Mouse (Mus musculus) CH12.LX (cell line): ENCODE results near the gene Kcnh6. TPM values are rescaled to one million over a fixed set of nuclear protein-coding genes. Genes with fewer than 3 reads are reported as not detected.
"Not testable (repeated sequence)": the region's sequence is repeated elsewhere in the genome, so short reads cannot be mapped to it uniquely, and the experiment has no call there.

Experiments used
- DNase-seq: peaks from one replicate; pipeline ENCODE4 v3.0.0-alpha.2; 2013; ENCODE audit errors: extremely low read depth
- H3K27ac ChIP-seq: 2 replicates; pipeline ENCODE4 v1.5.1; 2012; ENCODE audit warnings: low read depth, mild to moderate bottlenecking, control low read depth, moderate library complexity; ENCODE audit not compliant: insufficient read depth
- H3K27me3 ChIP-seq: replicated peaks from 2 replicates; pipeline ENCODE3; 2012; ENCODE audit warnings: inconsistent platforms
- H3K36me3 ChIP-seq, 2 experiments: replicated peaks in 1 of 2; 2 replicates each; pipeline versions ENCODE3 to v1.6.1; 2012; ENCODE audit warnings: inconsistent platforms in 1 of 2, low read length in 1 of 2, mild to moderate bottlenecking in 1 of 2, mixed read lengths in 1 of 2, moderate library complexity in 1 of 2; ENCODE audit not compliant: control insufficient read depth in 1 of 2, insufficient read depth in 1 of 2
- H3K4me1 ChIP-seq, 2 experiments: 2 replicates each; pipeline ENCODE4 v1.6.1; 2012; ENCODE audit warnings: inconsistent platforms in 1 of 2, moderate library complexity in 1 of 2; ENCODE audit not compliant: insufficient read depth in 2 of 2, control insufficient read depth in 1 of 2
- H3K4me2 ChIP-seq: 2 replicates; pipeline ENCODE4 v1.6.1; 2012; ENCODE audit warnings: low read depth, mild to moderate bottlenecking, control low read depth; ENCODE audit not compliant: poor library complexity, insufficient read depth, severe bottlenecking
- H3K4me3 ChIP-seq, 3 experiments: fragments of 150-350 bp in 1 of 3; sonication (generic) in 1 of 3; replicated peaks in 1 of 3; 2 replicates each; pipeline versions ENCODE3 to v1.5.1; 2011 to 2012; ENCODE audit warnings: low read depth in 2 of 3, low read length in 2 of 3, mild to moderate bottlenecking in 2 of 3, moderate library complexity in 2 of 3, control low read depth in 1 of 3, improper control_type of control experiment in 1 of 3, inconsistent platforms in 1 of 3, mixed read lengths in 1 of 3; ENCODE audit not compliant: poor library complexity in 1 of 3
- H3K79me2 ChIP-seq: replicated peaks from 2 replicates; pipeline ENCODE4 v1.6.1; 2012; ENCODE audit warnings: mild to moderate bottlenecking, moderate library complexity; ENCODE audit not compliant: control insufficient read depth, poor library complexity, insufficient read depth, severe bottlenecking; ENCODE audit errors: extremely low read depth
- H3K9ac ChIP-seq: 2 replicates; pipeline ENCODE4 v1.6.1; 2012; ENCODE audit warnings: low read depth, mild to moderate bottlenecking, control low read depth, moderate library complexity; ENCODE audit not compliant: insufficient read depth
- H3K9me3 ChIP-seq: replicated peaks from 2 replicates; pipeline ENCODE3; 2012; ENCODE audit warnings: low read length, inconsistent platforms, mixed read lengths
- BHLHE40 ChIP-seq: IDR thresholded peaks from 2 replicates; pipeline ENCODE4 v1.6.1; 2011; ENCODE audit warnings: mild to moderate bottlenecking, low read depth, low read length, improper control_type of control experiment
- CHD1 ChIP-seq: IDR thresholded peaks from 2 replicates; pipeline ENCODE4 v1.6.1; 2012; ENCODE audit warnings: low read depth, low read length, improper control_type of control experiment, inconsistent platforms
- CTCF ChIP-seq, 2 experiments: IDR thresholded peaks in 1 of 2; conservative IDR thresholded peaks in 1 of 2; 2 replicates each; pipeline ENCODE4 v1.5.1; 2011 to 2012; ENCODE audit warnings: low read depth in 2 of 2, low read length in 2 of 2, improper control_type of control experiment in 1 of 2, inconsistent platforms in 1 of 2, mild to moderate bottlenecking in 1 of 2, moderate library complexity in 1 of 2
- ELF1 ChIP-seq: IDR thresholded peaks from 2 replicates; pipeline ENCODE4 v1.6.1; 2014; ENCODE audit warnings: low read depth, mild to moderate bottlenecking, inconsistent platforms, low read length, improper control_type of control experiment
- HCFC1 ChIP-seq: IDR thresholded peaks from 2 replicates; pipeline ENCODE4 v1.6.1; 2012; ENCODE audit warnings: low read depth, mild to moderate bottlenecking, inconsistent platforms, low read length, improper control_type of control experiment
- IRF4 ChIP-seq: IDR thresholded peaks from 2 replicates; pipeline ENCODE4 v1.6.1; 2014; ENCODE audit warnings: low read depth, mild to moderate bottlenecking, inconsistent platforms, low read length, improper control_type of control experiment
- JUN ChIP-seq: IDR thresholded peaks from 2 replicates; pipeline ENCODE4 v1.6.1; 2011; ENCODE audit warnings: low read depth, mild to moderate bottlenecking, low read length, improper control_type of control experiment, moderate library complexity; ENCODE audit not compliant: insufficient read depth
- JUND ChIP-seq: conservative IDR thresholded peaks from 2 replicates; pipeline ENCODE4 v1.6.1; 2011; ENCODE audit warnings: low read depth, low read length, improper control_type of control experiment
- KAT2A ChIP-seq: IDR thresholded peaks from 2 replicates; pipeline ENCODE4 v1.6.1; 2012; ENCODE audit warnings: low read length, improper control_type of control experiment, inconsistent platforms; ENCODE audit not compliant: insufficient replicate concordance
- MAX ChIP-seq: IDR thresholded peaks from 2 replicates; pipeline ENCODE4 v1.6.1; 2011; ENCODE audit warnings: low read length, improper control_type of control experiment
- MAZ ChIP-seq: IDR thresholded peaks from 2 replicates; pipeline ENCODE4 v1.6.1; 2012; ENCODE audit warnings: low read depth, mild to moderate bottlenecking, inconsistent platforms, low read length, improper control_type of control experiment, moderate library complexity
- MEF2A ChIP-seq: IDR thresholded peaks from 2 replicates; pipeline ENCODE4 v1.6.1; 2014; ENCODE audit warnings: low read depth, mild to moderate bottlenecking, inconsistent platforms, low read length, improper control_type of control experiment, borderline replicate concordance
- NELFE ChIP-seq: IDR thresholded peaks from 2 replicates; pipeline ENCODE4 v1.6.1; 2011; ENCODE audit warnings: low read depth, low read length, improper control_type of control experiment
- NRF1 ChIP-seq: IDR thresholded peaks from 2 replicates; pipeline ENCODE4 v1.6.1; 2014; ENCODE audit warnings: low read depth, mild to moderate bottlenecking, inconsistent platforms, low read length, improper control_type of control experiment, moderate library complexity
- PAX5 ChIP-seq: IDR thresholded peaks from 2 replicates; pipeline ENCODE4 v1.6.1; 2012; ENCODE audit warnings: low read length, inconsistent platforms, mixed read lengths
- POLR2AphosphoS2 ChIP-seq: IDR thresholded peaks from 2 replicates; pipeline ENCODE4 v1.6.1; 2011; ENCODE audit warnings: low read depth, low read length, improper control_type of control experiment
- RCOR1 ChIP-seq: conservative IDR thresholded peaks from 2 replicates; pipeline ENCODE4 v1.6.1; 2012; ENCODE audit warnings: low read depth, mild to moderate bottlenecking, inconsistent platforms, low read length, improper control_type of control experiment
- SMC3 ChIP-seq: IDR thresholded peaks from 2 replicates; pipeline ENCODE4 v1.6.1; 2011; ENCODE audit warnings: low read depth, low read length, improper control_type of control experiment
- TCF12 ChIP-seq: IDR thresholded peaks from 2 replicates; pipeline ENCODE4 v1.6.1; 2014; ENCODE audit warnings: low read depth, mild to moderate bottlenecking, inconsistent platforms, low read length, improper control_type of control experiment
- USF2 ChIP-seq: conservative IDR thresholded peaks from 2 replicates; pipeline ENCODE4 v1.6.1; 2011; ENCODE audit warnings: low read depth, low read length, improper control_type of control experiment
- dilution Hi-C: fragments of 300-500 bp; cut with MboI; formaldehyde crosslinking; loops from 2 replicates; pipeline ENCODE4 v1.14.3; 2020; ENCODE audit warnings: low sequenced_read_pairs; ENCODE audit not compliant: extremely low pct_unique_long_range_greater_than_20kb, extremely low pct_ligation_motif_present
- in situ Hi-C: fragments of 300-500 bp; cut with MboI; formaldehyde crosslinking; loops from 3 replicates; pipeline ENCODE4 v1.14.3; 2019; ENCODE audit warnings: low sequenced_read_pairs, low pct_ligation_motif_present, low pct_unique_long_range_greater_than_20kb, mixed read lengths
- polyA plus RNA-seq: library from polyadenylated mRNA; unstranded; fragments of >175 nt; gene quantifications from 2 replicates; pipeline ENCODE4 v1.2.1, GENCODE M21; 2012; ENCODE audit warnings: low read depth; ENCODE audit not compliant: insufficient read length
- total RNA-seq, 2 experiments: library from RNA; depleted of rRNA; stranded (reverse); fragments of 300-350 nt in 1 of 2; fragments of >200 nt in 1 of 2; gene quantifications; 2 replicates each; pipeline ENCODE4 v1.2.3; 2012 to 2014

Kcnh6 gene
- total and polyA plus RNA-seq, 3 experiments, result 0.19 to 0.25 TPM; not detected in 1

GRCm38 (mm10) chr11:106065923-106066571, 58.1 kb downstream of the Kcnh6 start, which contains the start of gene Taco1 (continued):
- TF ChIP-seq MAZ, result peak; percentile 98
- peak; percentile 42; the same call in 1 of the 2 replicates for TF ChIP-seq BHLHE40
- peak; percentile 69 for TF ChIP-seq JUN
- peak; percentile 94 for TF ChIP-seq MAX
- peak; percentile 5 for TF ChIP-seq SMC3
- no peak; the same call in 1 of the 2 replicates for TF ChIP-seq RCOR1
- TF ChIP-seq NRF1, result peak; percentile 62; the same call in 1 of the 2 replicates
- peak; percentile 71; the same call in 1 of the 2 replicates for TF ChIP-seq CHD1
- peak; percentile 97 for TF ChIP-seq TCF12

- Histone ChIP-seq H3K36me3 (peaks cover 8 to 37% of the 10 kb centered on the region in 2 experiments), H3K4me3 (peak overlapping the region; percentile 86 to 95 (median 89))
Measured at GRCm38 (mm10) chr11:106066616-106067015, 58.7 kb downstream of the Kcnh6 start.

GRCm38 (mm10) chr11:106073774-106074173, 65.8 kb downstream of the Kcnh6 start:
- no peak overlapping the region for H3K4me2 ChIP-seq
- in situ Hi-C loops, result no loop called here
- H3K27ac ChIP-seq, result no peak overlapping the region
- TF ChIP-seq ELF1 (no peak), PAX5 (no peak), CHD1 (no peak), SMC3 (no peak), MAZ (no peak), TCF12 (no peak), JUND (no peak), IRF4 (no peak), MEF2A (no peak), KAT2A (no peak), NELFE (no peak), HCFC1 (no peak), USF2 (no peak), CTCF (conservative IDR thresholded peaks at IDR 0.05 in 1 of 2, IDR thresholded peaks at IDR 0.05 in 1 of 2; ENCODE audit: low read depth in 2 of 2, low read length in 2 of 2) (no peak), NRF1 (no peak), POLR2AphosphoS2 (no peak)
- H3K9me3 ChIP-seq, result no peaks in the 10 kb centered on the region
- no peaks in the 10 kb centered on the region for H3K79me2 ChIP-seq
- dilution Hi-C loops, result loop anchor here (25.0 kb wide), 1 partner anchor 136 kb away; no protein-coding TSS in a partner anchor
- peaks cover 0 to 2% of the 10 kb centered on the region in 2 experiments; a peak in 1 of 4 replicates for H3K4me1 ChIP-seq
- no peak for DNase-seq
- H3K36me3 ChIP-seq, result peaks cover 27 to 55% of the 10 kb centered on the region in 2 experiments
- H3K9ac ChIP-seq, result no peak overlapping the region
- H3K4me3 ChIP-seq, result no peak overlapping the region
- H3K27me3 ChIP-seq, result no peaks in the 10 kb centered on the region

More at GRCm38 (mm10) chr11:106066616-106067015, 58.7 kb downstream of the Kcnh6 start:
- peaks cover 7 to 21% of the 10 kb centered on the region in 2 experiments for H3K4me1 ChIP-seq
- H3K27ac ChIP-seq, result peak overlapping the region; percentile 68; the same call in 1 of the 2 replicates
- peak overlapping the region; percentile 67 for H3K4me2 ChIP-seq
- dilution Hi-C loops, result loop anchor here (25.0 kb wide), 1 partner anchor 129 kb away; no protein-coding TSS in a partner anchor
- H3K9me3 ChIP-seq, H3K27me3 ChIP-seq, in situ Hi-C loops, H3K79me2 ChIP-seq: not testable (repeated sequence)
- DNase-seq, result peak; percentile 87
- peak overlapping the region; percentile 73 for H3K9ac ChIP-seq
